Mouse (Mus musculus): ENCODE results near the gene Polr3b.
A peak's percentile ranks its signal among the peaks of the same experiment; 100 is the strongest.

The Polr3b gene

DNA sequence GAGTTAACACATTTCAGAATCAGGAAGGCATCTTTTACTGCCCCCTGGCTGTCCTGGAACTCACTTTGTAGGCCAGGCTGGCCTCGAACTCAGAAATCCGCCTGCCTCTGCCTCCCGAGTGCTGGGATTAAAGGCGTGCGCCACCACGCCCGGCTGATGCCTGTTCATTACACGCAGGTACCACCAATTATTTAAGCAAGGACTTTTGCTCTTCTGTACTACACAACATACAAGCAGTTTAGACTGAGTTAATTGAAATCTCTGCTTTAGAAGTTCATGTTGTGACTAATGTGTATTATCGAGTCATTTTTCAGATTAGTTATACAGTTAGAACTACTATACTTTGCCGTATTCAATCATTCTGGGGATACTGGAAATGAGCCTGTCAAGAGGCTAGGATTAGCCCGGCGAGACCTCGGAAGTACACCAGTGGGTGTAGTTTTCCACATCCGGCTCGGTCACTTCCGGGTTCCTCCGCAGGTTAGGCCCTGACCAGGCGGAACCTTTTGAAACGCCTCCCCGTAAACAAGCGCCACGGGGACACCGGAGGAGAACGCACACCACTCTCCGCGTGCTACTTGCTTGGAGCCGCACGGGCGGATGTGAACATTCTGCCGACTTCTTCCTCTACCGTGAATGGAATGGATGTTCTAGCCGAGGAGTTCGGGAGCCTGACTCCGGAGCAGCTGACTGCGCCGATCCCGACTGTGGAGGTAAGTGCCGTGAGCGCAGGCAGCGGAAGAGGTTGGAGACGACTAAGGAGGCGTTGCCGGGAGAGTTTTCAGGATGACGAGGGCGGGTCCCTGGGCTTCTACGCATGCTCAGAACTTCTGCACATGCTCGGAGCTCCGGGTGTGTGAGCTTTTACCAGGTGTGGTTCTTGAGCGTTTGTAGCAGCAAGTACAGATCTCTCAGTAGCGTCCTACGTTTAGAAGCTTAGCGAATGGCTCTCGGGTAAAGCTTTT lies at the start of gene Polr3b:
Gene Polr3b (plus strand): TSS at position 467 of the 965 bp plus-strand sequence.
- peak; percentile 96 for DNase-seq

- DNase-seq = no peak
Measured at GRCm38 (mm10) chr10:84573671-84574420, 48.2 kb upstream of the Polr3b start.

DNA sequence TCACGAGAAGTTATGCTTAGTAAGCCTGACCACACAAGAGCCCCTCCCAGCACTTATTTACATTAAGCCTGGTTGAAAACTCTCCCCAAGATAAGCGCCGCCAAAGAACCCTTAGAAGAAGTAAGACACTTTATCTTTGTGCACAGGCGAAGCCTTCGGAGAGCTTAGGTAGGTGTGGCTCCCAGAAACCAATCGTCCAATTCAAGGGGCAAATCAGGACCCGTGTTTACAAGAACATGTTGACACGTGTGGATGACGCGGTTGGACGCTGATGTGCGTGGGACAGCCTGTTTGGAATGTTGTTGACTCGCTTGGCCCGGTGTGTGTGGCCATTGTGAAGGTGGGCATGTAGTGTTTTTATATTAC lies 46.1 kb upstream of the Polr3b start:
- no peak for DNase-seq

DNA sequence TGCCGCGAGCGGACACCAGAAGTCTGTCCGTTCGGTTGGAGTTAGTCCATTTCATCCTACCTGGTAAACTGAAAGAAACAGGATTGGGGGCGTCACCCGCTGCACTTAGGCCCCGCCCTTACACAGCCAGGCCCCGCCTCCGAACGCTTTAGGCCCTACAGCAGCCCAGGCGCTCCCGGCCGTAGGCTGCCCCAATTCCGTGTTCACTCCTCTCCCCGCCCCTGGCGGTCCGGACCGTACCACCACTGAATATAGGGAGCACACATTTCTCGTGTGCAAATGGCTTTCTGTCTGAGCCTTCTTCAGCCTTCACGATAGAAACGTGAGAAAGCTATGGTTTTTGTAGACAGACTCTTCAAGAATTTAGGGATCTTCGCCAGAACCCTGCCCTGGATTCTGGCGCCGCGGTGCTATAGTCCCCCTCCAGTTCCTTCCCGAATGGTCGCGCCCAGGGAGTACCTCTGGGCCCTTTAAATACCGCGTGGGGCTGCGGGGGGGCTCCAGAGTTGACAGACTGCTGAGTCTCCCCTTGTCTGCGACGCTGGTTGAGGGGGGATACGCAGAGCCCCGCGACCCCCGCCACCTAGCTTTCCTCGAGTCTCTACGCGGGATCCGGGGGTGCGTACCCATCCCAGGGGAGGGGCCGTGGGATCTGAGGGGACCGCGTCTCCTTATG lies 45.6 kb upstream of the Polr3b start, which contains the start of gene Tcp11l2:
Gene Tcp11l2 (plus strand): TSS at position 232 of the 676 bp plus-strand sequence.
- peak; percentile 97 for DNase-seq

- DNase-seq = peak; percentile 88
Measured at GRCm38 (mm10) chr10:84577071-84577727, 44.9 kb upstream of the Polr3b start.

DNA sequence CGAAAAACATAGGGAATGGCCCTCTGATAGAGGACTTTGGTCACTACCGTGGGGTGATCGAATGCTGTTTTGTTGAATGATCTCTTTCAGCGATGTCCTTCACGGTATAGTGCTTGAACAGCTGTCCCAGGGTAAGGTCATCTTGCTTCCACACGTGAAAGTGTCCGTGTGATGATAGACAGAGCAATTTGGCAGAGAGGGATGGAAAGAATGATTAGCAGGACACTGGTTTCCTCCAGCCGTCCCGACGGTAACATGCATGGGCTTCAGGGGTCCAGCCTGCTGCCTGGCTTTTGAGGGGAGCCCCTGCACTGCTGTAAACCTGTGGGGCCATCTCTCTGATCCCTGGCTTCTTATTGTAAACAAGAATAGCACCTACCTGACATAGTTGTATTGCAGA lies 43.4 kb upstream of the Polr3b start:
- no peak for DNase-seq

GRCm38 (mm10) chr10:84579527-84579926 lies 42.6 kb upstream of the Polr3b start:
- DNase-seq = no peak

- no peak for DNase-seq
Measured at GRCm38 (mm10) chr10:84581191-84581590, 40.9 kb upstream of the Polr3b start.

GRCm38 (mm10) chr10:84582236-84582635 lies 39.9 kb upstream of the Polr3b start:
- no peak for DNase-seq

GRCm38 (mm10) chr10:84584451-84585293 lies 37.4 kb upstream of the Polr3b start:
- DNase-seq = no peak

- DNase-seq = no peak
Measured at GRCm38 (mm10) chr10:84585294-84585650, 36.8 kb upstream of the Polr3b start.

- DNase-seq = no peak
Measured at GRCm38 (mm10) chr10:84590956-84591355, 31.1 kb upstream of the Polr3b start.

DNA sequence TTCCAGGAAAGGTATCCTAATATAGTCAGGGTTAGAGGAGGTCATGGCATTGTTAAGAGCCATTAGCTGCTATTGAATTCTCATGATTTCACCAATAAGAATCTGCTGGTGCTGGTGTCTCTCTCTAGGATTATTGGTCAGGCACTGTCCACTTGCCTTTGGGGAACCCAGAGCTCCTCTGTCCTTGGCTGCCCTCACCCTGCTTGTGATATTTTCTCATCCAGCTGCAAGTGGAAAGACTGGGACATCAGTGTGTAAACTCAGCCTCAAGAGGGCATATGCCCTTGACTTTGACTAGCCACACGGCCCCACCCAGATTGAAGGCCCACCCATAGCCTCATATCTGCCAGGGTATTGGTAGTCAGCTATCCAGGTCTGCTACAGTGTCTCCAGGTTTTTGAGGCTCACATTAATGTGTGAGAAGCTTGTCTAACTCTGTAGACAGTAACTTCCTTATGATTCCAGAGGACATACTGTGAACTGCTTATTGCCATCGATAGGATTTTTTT lies 30.4 kb upstream of the Polr3b start:
- DNase-seq = no peak

GRCm38 (mm10) chr10:84592745-84593144 lies 29.3 kb upstream of the Polr3b start:
- no peak for DNase-seq

- peak; percentile 63 for DNase-seq
Measured at GRCm38 (mm10) chr10:84597127-84597785, 24.8 kb upstream of the Polr3b start.

GRCm38 (mm10) chr10:84598172-84598571 lies 23.9 kb upstream of the Polr3b start:
- no peak for DNase-seq

GRCm38 (mm10) chr10:84600136-84600535 lies 22.0 kb upstream of the Polr3b start:
- DNase-seq = peak; percentile 24

DNA sequence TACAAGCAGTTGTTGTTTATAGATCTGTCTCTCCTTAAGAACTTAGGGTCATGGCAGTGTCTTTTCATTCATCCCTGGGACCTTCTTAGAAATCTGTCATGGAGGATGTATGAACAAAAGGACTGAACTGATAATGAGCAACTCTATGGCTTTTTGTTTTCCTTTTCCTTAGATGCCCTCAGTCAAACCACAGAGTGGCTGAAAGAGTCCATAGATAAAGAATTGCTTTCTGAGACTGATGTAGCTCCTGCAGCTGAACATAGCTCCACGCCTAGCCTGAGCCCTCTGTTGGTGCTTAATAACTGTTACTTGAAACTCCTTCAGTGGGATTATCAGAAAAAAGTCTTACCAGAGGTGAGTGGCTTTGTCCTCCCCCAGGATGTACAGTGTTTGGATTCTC lies 17.8 kb upstream of the Polr3b start:
- no peak for DNase-seq

- DNase-seq = no peak
Measured at GRCm38 (mm10) chr10:84608361-84608760, 13.7 kb upstream of the Polr3b start.

- DNase-seq = no peak
Measured at GRCm38 (mm10) chr10:84610324-84610723, 11.8 kb upstream of the Polr3b start.

GRCm38 (mm10) chr10:84610783-84611182 lies 11.3 kb upstream of the Polr3b start:
- no peak for DNase-seq

All from kidney, postnatal 14 days (tissue).